Mouse (Mus musculus): ENCODE data around the gene Zfp365. TPM values are rescaled to one million over a fixed set of nuclear protein-coding genes. Genes with fewer than 3 reads are reported as not detected.

Zfp365 gene
- polyA plus RNA-seq, 1 experiment from 2014 or later, result 3.0 TPM

DNA sequence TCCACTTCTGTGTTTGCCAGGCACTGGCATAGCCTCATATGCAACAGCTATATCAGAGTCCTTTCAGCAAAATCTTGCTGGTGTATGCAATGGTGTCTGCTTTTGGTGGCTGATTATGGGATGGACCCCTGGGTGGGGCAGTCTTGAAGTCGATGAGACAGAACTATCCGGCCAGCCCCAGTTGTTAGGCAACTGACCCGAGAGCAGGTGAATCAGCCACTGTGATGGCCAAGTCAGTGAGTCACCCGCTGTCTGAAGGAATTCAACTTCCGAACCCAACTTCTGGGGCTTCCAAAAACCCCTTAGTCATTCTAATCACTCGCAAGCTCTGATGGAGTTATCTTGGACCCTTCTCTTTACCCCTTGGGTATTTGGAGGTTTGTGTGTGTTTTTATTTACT lies 46.6 kb downstream of the Zfp365 start:
- no peaks in the 10 kb centered on the region for H3K36me3 ChIP-seq
- H3K4me3 ChIP-seq, result no peak overlapping the region
- 0 out of 2 replicates have a peak, but pooled peaks cover 4% of the 10 kb centered on the region for H3K9me3 ChIP-seq
- H3K27ac ChIP-seq, result no peak overlapping the region
- no peak for ATAC-seq (ENCODE audit: insufficient number of reproducible peaks, insufficient read depth, low FRiP score, low TSS enrichment, low read depth)
- no peak overlapping the region for H3K9ac ChIP-seq
- 0 out of 2 replicates have a peak, but pooled peaks cover 3% of the 10 kb centered on the region for H3K27me3 ChIP-seq
- no peak overlapping the region for H3K4me2 ChIP-seq
- H3K4me1 ChIP-seq, result no peaks in the 10 kb centered on the region
- 89% methylated on average over 6 of the region's 6 CpGs for WGBS

DNA sequence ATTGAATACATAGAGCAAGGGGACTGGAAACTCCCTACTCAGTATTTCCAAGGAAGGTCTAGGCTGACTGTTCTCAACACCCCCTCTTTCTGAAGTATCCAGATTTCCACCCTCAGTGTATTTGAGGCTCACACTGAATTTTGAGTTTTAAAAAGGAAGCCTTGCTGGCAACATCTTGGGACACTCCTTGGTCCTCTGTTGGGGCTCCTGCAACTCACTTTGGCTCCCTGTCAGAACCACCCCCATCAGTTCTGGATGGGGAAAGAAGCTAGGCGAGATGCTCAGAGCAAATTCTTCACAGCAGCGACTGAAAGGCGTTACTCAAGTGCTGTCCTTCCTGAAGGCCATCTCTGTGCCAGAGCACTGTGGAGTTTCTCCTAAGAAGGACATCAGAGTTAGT lies 47.4 kb downstream of the Zfp365 start:
- 0 out of 2 replicates have a peak, but pooled peaks cover 6% of the 10 kb centered on the region for H3K27me3 ChIP-seq

DNA sequence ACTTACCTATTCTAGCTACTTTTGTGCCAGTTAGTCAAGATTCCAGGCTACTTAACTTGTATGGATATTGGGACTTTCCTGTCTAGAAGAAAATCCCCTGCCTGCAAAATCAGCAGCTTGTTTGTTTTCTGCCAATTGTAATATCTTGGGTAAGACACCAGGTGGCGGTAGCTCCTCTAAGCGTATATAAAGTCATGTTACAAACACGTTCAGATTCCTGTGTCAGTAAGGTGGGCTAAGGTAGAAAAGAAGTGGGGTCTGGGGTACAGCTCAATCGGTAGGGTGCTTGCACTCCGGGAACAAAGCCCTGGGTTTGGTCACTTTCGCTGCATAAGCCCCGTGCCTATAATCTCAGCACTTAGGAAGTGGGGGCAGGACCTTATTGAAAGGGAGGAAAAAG lies 50.1 kb downstream of the Zfp365 start:
- H3K27ac ChIP-seq, result no peak overlapping the region
- WGBS, result 14% methylated on average over 7 of the region's 7 CpGs
- no peak overlapping the region for H3K4me2 ChIP-seq
- no peaks in the 10 kb centered on the region for H3K36me3 ChIP-seq
- no peak overlapping the region for H3K4me3 ChIP-seq
- no peak for ATAC-seq (ENCODE audit: insufficient number of reproducible peaks, insufficient read depth, low FRiP score, low TSS enrichment, low read depth)
- H3K9ac ChIP-seq, result no peak overlapping the region
- 0 out of 2 replicates have a peak, but pooled peaks cover 6% of the 10 kb centered on the region for H3K27me3 ChIP-seq
- no peaks in the 10 kb centered on the region for H3K4me1 ChIP-seq
- 0 out of 2 replicates have a peak, but pooled peaks cover 4% of the 10 kb centered on the region for H3K9me3 ChIP-seq

More for the DNA sequence above, 47.4 kb downstream of the Zfp365 start:
- WGBS, result 83% methylated on average over 3 of the region's 3 CpGs
- H3K9me3 ChIP-seq, result 0 out of 2 replicates have a peak, but pooled peaks cover 4% of the 10 kb centered on the region
- no peaks in the 10 kb centered on the region for H3K36me3 ChIP-seq
- H3K27ac ChIP-seq, result no peak overlapping the region
- no peaks in the 10 kb centered on the region for H3K4me1 ChIP-seq
- H3K4me2 ChIP-seq, result no peak overlapping the region
- no peak for ATAC-seq (ENCODE audit: insufficient number of reproducible peaks, insufficient read depth, low FRiP score, low TSS enrichment, low read depth)
- H3K9ac ChIP-seq, result no peak overlapping the region
- H3K4me3 ChIP-seq, result no peak overlapping the region

DNA sequence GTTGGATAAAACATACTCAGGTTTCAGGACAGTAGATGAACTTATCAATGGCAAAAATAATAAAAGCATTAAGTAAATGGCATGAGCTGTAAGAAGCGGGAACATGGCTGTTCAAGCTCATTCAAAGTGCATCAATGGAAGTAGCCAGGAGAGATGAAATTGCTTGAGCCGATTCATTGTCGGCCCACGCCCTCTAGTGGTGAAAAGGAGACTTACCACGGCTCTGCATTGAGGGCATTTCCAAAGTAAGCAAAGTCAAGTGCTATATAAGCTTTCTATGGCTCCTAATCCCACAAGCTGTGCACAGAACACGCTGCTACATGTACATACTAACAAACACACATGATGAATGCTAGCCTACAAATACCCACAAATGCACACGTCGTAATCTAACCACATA lies 53.6 kb downstream of the Zfp365 start:
- H3K4me3 ChIP-seq, result no peak overlapping the region
- H3K4me1 ChIP-seq, result no peaks in the 10 kb centered on the region; the same call in 1 of the 2 replicates
- 0 out of 2 replicates have a peak, but pooled peaks cover 3% of the 10 kb centered on the region for H3K27me3 ChIP-seq
- H3K36me3 ChIP-seq, result no peaks in the 10 kb centered on the region
- H3K4me2 ChIP-seq, result no peak overlapping the region
- no peaks in the 10 kb centered on the region for H3K9me3 ChIP-seq
- H3K9ac ChIP-seq, result no peak overlapping the region
- 18% methylated on average over 8 of the region's 8 CpGs for WGBS
- no peak for ATAC-seq (ENCODE audit: insufficient number of reproducible peaks, insufficient read depth, low FRiP score, low TSS enrichment, low read depth)
- H3K27ac ChIP-seq, result no peak overlapping the region

DNA sequence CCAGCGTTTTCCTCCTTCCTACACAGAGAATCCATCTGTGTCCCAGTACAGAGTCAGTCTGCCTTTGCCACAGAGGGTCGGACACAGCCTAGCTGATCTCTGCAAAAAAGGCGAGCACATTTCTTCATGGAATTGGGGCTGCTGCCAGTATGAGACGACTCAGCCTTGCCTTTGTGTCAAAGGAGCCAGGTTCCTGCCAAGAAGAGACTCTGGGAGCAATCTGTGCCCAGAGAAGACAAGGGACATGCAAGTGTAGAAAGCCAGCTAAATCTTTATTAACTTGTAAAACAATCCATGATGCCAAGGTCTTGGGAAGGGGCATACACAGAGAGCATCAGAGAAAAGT lies 54.9 kb downstream of the Zfp365 start:
- H3K36me3 ChIP-seq, result no peaks in the 10 kb centered on the region
- 0 out of 2 replicates have a peak, but pooled peaks cover 3% of the 10 kb centered on the region for H3K27me3 ChIP-seq
- no peaks in the 10 kb centered on the region for H3K9me3 ChIP-seq
- no peak overlapping the region for H3K4me2 ChIP-seq
- no peak overlapping the region for H3K4me3 ChIP-seq
- no peak overlapping the region for H3K9ac ChIP-seq
- no peaks in the 10 kb centered on the region; the same call in 1 of the 2 replicates for H3K4me1 ChIP-seq
- ATAC-seq (ENCODE audit: insufficient number of reproducible peaks, insufficient read depth, low FRiP score, low TSS enrichment, low read depth), result no peak
- no peak overlapping the region for H3K27ac ChIP-seq
- 83% methylated on average over 4 of the region's 4 CpGs for WGBS

DNA sequence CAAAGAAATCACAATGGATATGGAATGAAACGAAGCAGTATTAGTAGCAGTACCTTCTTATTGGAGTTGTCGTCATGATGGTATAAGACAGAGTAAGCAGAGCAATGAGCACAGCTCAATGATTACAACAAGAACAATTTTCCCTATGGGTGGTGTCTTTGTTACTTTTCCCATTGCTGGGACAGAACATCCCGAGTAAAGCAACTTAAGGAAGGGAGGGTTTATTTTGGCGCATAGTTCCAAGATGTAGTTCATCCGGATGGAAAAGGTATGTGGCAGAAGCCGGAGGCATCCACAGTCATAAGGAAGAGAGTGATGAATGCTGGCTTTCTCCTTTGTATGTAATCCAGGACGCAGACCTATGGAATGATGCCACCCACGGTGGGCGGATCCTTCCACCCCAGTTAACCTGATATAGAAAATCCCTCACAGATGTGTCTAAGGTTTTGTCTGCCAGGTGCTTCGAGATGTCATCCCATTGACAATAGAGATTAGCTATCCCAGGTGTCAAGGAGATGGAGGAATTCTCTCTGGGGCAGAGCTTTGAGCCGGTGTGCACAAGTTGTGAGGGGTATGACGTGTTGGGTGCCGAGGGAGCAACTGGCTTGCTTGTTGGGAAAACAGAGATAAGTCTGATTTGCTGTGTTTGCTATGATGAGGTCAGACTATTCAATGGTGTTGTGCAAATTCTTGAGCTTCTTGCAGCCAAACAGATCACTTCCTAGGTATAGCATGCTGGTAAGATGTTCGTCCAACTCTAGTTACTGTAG lies 55.5 kb downstream of the Zfp365 start:
- no peaks in the 10 kb centered on the region for H3K36me3 ChIP-seq
- ATAC-seq (ENCODE audit: insufficient number of reproducible peaks, insufficient read depth, low FRiP score, low TSS enrichment, low read depth), result no peak
- H3K4me1 ChIP-seq, result no peaks in the 10 kb centered on the region; the same call in 1 of the 2 replicates
- no peak overlapping the region for H3K4me3 ChIP-seq
- H3K27ac ChIP-seq, result no peak overlapping the region
- H3K9ac ChIP-seq, result no peak overlapping the region
- H3K9me3 ChIP-seq, result no peaks in the 10 kb centered on the region
- WGBS, result 91% methylated on average over 14 of the region's 14 CpGs
- no peak overlapping the region for H3K4me2 ChIP-seq
- H3K27me3 ChIP-seq, result 0 out of 2 replicates have a peak, but pooled peaks cover 3% of the 10 kb centered on the region

DNA sequence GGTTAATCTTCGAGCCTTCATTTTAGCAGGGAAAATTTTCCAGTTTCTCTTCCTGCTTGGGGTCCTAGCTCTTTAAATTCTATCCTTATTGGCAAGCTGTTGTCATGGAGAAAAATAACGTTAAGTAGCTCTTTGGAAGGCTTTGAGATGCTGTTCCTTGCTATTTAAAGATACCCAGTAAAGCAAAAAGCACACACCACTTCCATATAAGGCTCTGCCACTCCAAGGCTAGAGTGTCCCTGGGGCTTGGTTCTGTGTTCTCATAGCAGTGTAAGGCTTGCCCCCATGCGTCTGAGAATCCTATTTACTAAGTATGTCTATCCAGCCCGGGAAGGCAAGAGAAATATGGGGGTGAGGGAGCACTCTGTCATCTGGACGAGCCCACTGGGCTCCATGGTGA lies 56.7 kb downstream of the Zfp365 start:
- no peak overlapping the region for H3K9ac ChIP-seq
- H3K27ac ChIP-seq, result no peak overlapping the region
- no peaks in the 10 kb centered on the region for H3K9me3 ChIP-seq
- no peak overlapping the region for H3K4me2 ChIP-seq
- H3K4me3 ChIP-seq, result no peak overlapping the region
- ATAC-seq (ENCODE audit: insufficient number of reproducible peaks, insufficient read depth, low FRiP score, low TSS enrichment, low read depth), result no peak
- no peaks in the 10 kb centered on the region; the same call in 1 of the 2 replicates for H3K4me1 ChIP-seq
- 0 out of 2 replicates have a peak, but pooled peaks cover 2% of the 10 kb centered on the region for H3K27me3 ChIP-seq
- 60% methylated on average over 5 of the region's 5 CpGs for WGBS
- H3K36me3 ChIP-seq, result no peaks in the 10 kb centered on the region

DNA sequence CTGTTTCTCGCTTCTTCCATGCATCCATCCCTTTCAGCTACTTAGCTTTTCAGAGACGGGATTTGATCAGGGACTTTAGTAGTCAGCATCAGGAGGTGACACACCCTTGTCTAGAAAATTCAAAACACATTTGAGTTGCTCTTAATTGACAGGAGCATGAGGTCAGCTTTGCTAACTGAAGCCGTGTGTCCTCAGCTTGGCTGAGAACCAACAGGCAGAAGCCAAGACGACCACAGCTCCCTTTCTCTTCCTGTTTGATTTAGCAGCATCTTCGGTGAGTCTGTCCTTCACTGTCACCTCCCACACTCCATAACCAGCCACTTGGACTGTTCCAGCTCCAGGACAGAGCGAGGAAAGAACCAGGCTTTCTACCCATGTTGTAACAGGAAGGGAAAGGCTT lies 60.1 kb downstream of the Zfp365 start:
- Histone ChIP-seq H3K9me3 (no peaks in the 10 kb centered on the region), H3K4me2 (no peak overlapping the region), H3K27ac (no peak overlapping the region), H3K27me3 (no peaks in the 10 kb centered on the region), H3K36me3 (no peaks in the 10 kb centered on the region), H3K4me1 (no peaks in the 10 kb centered on the region; the same call in 1 of the 2 replicates), H3K4me3 (no peak overlapping the region), H3K9ac (no peak overlapping the region)
- ATAC-seq (ENCODE audit: insufficient number of reproducible peaks, insufficient read depth, low FRiP score, low TSS enrichment, low read depth), result no peak
- 41% methylated on average over 6 of the region's 6 CpGs for WGBS

DNA sequence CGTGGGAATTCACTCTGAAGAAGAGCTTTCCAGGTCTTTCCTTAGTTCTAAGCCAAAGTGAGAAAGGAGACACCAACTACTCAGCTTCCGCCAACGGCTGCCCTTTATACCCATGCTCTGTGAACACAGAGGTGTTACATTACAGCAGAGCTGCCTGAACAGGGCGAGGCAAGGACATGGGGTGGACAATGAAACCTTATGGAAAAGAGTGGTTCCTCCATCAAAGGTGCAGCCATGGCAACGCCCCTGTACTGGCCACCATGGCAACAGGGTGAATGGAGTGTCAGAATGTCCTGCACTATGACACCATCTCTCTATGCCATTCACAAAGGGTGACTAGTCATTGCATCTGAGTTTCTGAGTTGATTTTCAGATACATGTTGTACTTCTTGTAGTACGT lies 61.4 kb downstream of the Zfp365 start:
- Histone ChIP-seq H3K27ac (no peak overlapping the region), H3K4me3 (no peak overlapping the region), H3K4me2 (no peak overlapping the region), H3K36me3 (no peaks in the 10 kb centered on the region), H3K27me3 (no peaks in the 10 kb centered on the region), H3K4me1 (no peaks in the 10 kb centered on the region; the same call in 1 of the 2 replicates), H3K9me3 (no peaks in the 10 kb centered on the region), H3K9ac (no peak overlapping the region)
- ATAC-seq (ENCODE audit: insufficient number of reproducible peaks, insufficient read depth, low FRiP score, low TSS enrichment, low read depth), result no peak
- WGBS, result 70% methylated on average over 6 of the region's 6 CpGs

DNA sequence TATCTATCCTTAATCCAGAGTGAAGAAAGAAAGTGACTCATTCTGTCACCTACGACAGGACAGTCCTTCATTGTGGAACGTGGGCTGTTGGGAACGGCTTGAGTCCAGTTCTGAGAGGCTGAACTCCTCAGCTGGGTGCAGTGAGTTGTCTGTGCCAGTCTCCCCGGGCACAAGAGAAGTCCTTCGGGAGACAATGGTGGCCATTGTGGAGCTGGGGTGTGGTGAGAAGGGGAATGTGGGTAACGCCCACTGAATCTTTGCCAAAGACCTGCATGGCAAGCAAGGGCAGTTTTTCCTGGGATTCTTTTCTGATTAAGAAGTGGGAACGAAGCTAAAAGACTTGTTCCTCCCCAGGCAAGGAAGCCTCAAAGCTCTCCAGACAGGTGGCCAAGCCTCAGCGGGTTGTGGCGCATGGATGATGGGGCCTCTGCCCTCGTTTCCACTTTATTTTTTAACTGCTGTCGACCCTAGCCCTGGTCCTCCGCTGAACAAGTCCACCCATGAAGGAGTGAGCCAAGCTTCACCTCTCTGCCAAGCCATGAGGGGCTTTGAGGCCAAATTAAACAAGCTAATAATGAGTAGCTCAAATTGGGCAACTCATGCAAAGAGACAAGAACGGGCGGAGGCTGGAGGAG lies 66.3 kb downstream of the Zfp365 start:
- no peak overlapping the region for H3K4me2 ChIP-seq
- H3K27me3 ChIP-seq, result no peaks in the 10 kb centered on the region
- H3K4me3 ChIP-seq, result no peak overlapping the region
- 74% methylated on average over 14 of the region's 14 CpGs for WGBS
- no peak overlapping the region for H3K27ac ChIP-seq
- no peak for ATAC-seq (ENCODE audit: insufficient number of reproducible peaks, insufficient read depth, low FRiP score, low TSS enrichment, low read depth)
- no peaks in the 10 kb centered on the region for H3K36me3 ChIP-seq
- H3K9ac ChIP-seq, result no peak overlapping the region
- no peaks in the 10 kb centered on the region for H3K9me3 ChIP-seq
- no peaks in the 10 kb centered on the region for H3K4me1 ChIP-seq

DNA sequence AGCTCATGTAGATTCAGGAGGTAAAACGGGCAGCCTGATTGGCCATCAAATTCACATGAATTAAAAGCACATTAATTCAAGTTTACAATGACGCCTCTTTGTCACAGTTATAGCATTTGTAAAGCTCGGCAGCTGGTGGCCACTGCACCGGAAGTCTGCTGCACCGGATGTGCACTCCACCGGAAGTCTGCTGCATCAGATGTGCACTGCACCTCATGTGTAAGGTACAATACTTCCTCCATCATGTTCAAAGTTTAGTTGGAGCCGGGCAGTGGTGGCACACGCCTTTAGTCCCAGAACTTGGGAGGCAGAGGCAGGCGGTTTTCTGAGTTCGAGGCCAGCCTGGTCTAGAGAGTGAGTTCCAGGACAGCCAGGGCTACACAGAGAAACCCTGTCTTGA lies 70.9 kb downstream of the Zfp365 start:
- Histone ChIP-seq H3K9me3 (no peaks in the 10 kb centered on the region), H3K4me2 (no peak overlapping the region), H3K27ac (no peak overlapping the region), H3K36me3 (no peaks in the 10 kb centered on the region), H3K4me1 (no peaks in the 10 kb centered on the region), H3K9ac (no peak overlapping the region), H3K4me3 (no peak overlapping the region), H3K27me3 (no peaks in the 10 kb centered on the region)
- 87% methylated on average over 10 of the region's 10 CpGs for WGBS
- no peak for ATAC-seq (ENCODE audit: insufficient number of reproducible peaks, insufficient read depth, low FRiP score, low TSS enrichment, low read depth)

DNA sequence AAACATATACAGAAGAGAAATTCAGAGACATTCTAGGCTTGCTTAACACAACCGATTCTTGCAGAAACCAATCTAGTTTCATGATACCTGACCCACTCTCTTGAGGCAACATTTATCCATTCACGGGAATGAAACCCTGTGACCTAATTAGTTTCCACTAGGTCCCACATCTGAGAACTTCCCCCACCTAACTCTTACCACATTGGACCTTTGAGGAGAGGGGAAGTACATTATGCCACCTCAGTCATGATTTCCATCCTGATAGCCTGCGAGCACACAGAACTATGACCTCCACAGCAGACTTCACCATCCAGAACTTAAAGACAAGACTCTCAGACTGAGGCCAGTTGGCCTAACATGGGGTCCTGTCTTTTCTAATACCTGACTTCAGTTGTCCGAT lies 71.7 kb downstream of the Zfp365 start:
- Histone ChIP-seq H3K4me3 (no peak overlapping the region), H3K27me3 (no peaks in the 10 kb centered on the region), H3K4me1 (0 out of 2 replicates have a peak, but pooled peaks cover 3% of the 10 kb centered on the region), H3K27ac (no peak overlapping the region), H3K9ac (no peak overlapping the region), H3K9me3 (no peaks in the 10 kb centered on the region), H3K4me2 (no peak overlapping the region), H3K36me3 (no peaks in the 10 kb centered on the region)
- no peak for ATAC-seq (ENCODE audit: insufficient number of reproducible peaks, insufficient read depth, low FRiP score, low TSS enrichment, low read depth)
- 87% methylated on average over 4 of the region's 4 CpGs for WGBS

Data from embryonic facial prominence, embryonic 13.5 days (tissue).